Comparison of ENCODE assay signal across 9 mouse cellular contexts in genomic region chr4:147808483-147808882, GRCm38 (mm10). TPM values are rescaled to one million over a fixed set of nuclear protein-coding genes. Genes with fewer than 3 reads are reported as not detected.
DNase-seq lines count a peak whose midpoint lies in the region; ATAC-seq and TF ChIP-seq lines count a peak whose summit lies in the region.
"Not testable (repeated sequence)": the region's sequence is repeated elsewhere in the genome, so short reads cannot be mapped to it uniquely, and the experiment has no call there.
"Had no signal": no experiment of that assay in that cellular context is flagged by ENCODE, and none has a peak within 500 bp of the region (broad histone marks: within the 10 kb centered on the region; RNA-seq: fewer than 3 reads in every experiment).

No protein-coding gene starts in this region.

- TF ChIP-seq EP300 in liver, postnatal 0 days (IDR thresholded peaks at IDR 0.05; ENCODE audit: low read depth): not testable (repeated sequence)

- not testable (repeated sequence) for H3K27ac ChIP-seq in embryonic facial prominence, embryonic 12.5 days; heart, embryonic 10.5 days; hindbrain, embryonic 15.5 days (replicated peaks); limb, embryonic 10.5 days; midbrain, embryonic 13.5 days; stomach, embryonic 14.5 days (ENCODE audit: low read length)
- H3K27ac ChIP-seq in liver, postnatal 0 days (ENCODE audit: low read depth): 0 out of 2 replicates have a peak overlapping the region, but pooled peaks have one; percentile 89

- not testable (repeated sequence) for H3K36me3 ChIP-seq in E14TG2a.4 (ENCODE audit: insufficient read depth, low read length); embryonic facial prominence, embryonic 12.5 days; hindbrain, embryonic 15.5 days; limb, embryonic 10.5 days; liver, postnatal 0 days (replicated peaks; ENCODE audit: insufficient read depth, low read length); midbrain, embryonic 13.5 days; stomach, embryonic 14.5 days (ENCODE audit: control insufficient read depth, insufficient read depth, low read length)
- peaks cover 20% of the 10 kb centered on the region for H3K36me3 ChIP-seq in heart, embryonic 10.5 days

- WGBS in embryonic facial prominence, embryonic 12.5 days: 79% methylated on average over 4 of the region's 4 CpGs
- 70% methylated on average over 4 of the region's 4 CpGs for WGBS in heart, embryonic 10.5 days
- 83% methylated on average over 4 of the region's 4 CpGs for WGBS in hindbrain, embryonic 15.5 days
- WGBS in limb, embryonic 10.5 days: 67% methylated on average over 4 of the region's 4 CpGs
- 65% methylated on average over 4 of the region's 4 CpGs for WGBS in liver, postnatal 0 days (ENCODE audit: insufficient replicate concordance)
- 80% methylated on average over 4 of the region's 4 CpGs for WGBS in midbrain, embryonic 13.5 days
- WGBS in stomach, embryonic 14.5 days: 72% methylated on average over 4 of the region's 4 CpGs

- peak overlapping the region; percentile 74; the same call in 1 of the 2 replicates for H3K4me2 ChIP-seq in embryonic facial prominence, embryonic 12.5 days (replicated peaks)
- H3K4me2 ChIP-seq in hindbrain, embryonic 15.5 days: peak overlapping the region; percentile 69; the same call in 1 of the 2 replicates
- H3K4me2 ChIP-seq in liver, postnatal 0 days (ENCODE audit: low read depth, low read length): peak overlapping the region; percentile 59; the same call in 1 of the 2 replicates
- peak overlapping the region; percentile 64 for H3K4me2 ChIP-seq in midbrain, embryonic 13.5 days (replicated peaks)
- peak overlapping the region; percentile 47 for H3K4me2 ChIP-seq in stomach, embryonic 14.5 days (replicated peaks; ENCODE audit: low read depth, low read length)

- not testable (repeated sequence) for H3K4me1 ChIP-seq in E14TG2a.4 (replicated peaks; ENCODE audit: low read depth, low read length); embryonic facial prominence, embryonic 12.5 days; heart, embryonic 10.5 days; hindbrain, embryonic 15.5 days (replicated peaks); limb, embryonic 10.5 days; liver, postnatal 0 days (ENCODE audit: insufficient read depth); midbrain, embryonic 13.5 days (replicated peaks); stomach, embryonic 14.5 days (ENCODE audit: control insufficient read depth, insufficient read depth, low read length)

- not testable (repeated sequence) for TF ChIP-seq CTCF in E14TG2a.4 (conservative IDR thresholded peaks at IDR 0.05; ENCODE audit: low read length); liver, postnatal 0 days (IDR thresholded peaks at IDR 0.05; ENCODE audit: low read depth)

- H3K4me3 ChIP-seq in E14TG2a.4 (replicated peaks; ENCODE audit: low read length): peak overlapping the region; percentile 37; the same call in 1 of the 2 replicates
- H3K4me3 ChIP-seq in embryonic facial prominence, embryonic 12.5 days; hindbrain, embryonic 15.5 days: not testable (repeated sequence)
- peak overlapping the region; percentile 66 for H3K4me3 ChIP-seq in heart, embryonic 10.5 days
- peak overlapping the region; percentile 57; the same call in 1 of the 2 replicates for H3K4me3 ChIP-seq in limb, embryonic 10.5 days
- peak overlapping the region; percentile 46 for H3K4me3 ChIP-seq in liver, postnatal 0 days (ENCODE audit: low read depth, low read length)
- H3K4me3 ChIP-seq in midbrain, embryonic 13.5 days (replicated peaks): peak overlapping the region; percentile 42; the same call in 1 of the 2 replicates
- H3K4me3 ChIP-seq in stomach, embryonic 14.5 days (ENCODE audit: low read depth, low read length): 0 out of 2 replicates have a peak overlapping the region, but pooled peaks have one; percentile 31

- H3K9me3 ChIP-seq in E14TG2a.4 (ENCODE audit: low read length): peaks cover 42% of the 10 kb centered on the region
- not testable (repeated sequence) for H3K9me3 ChIP-seq in embryonic facial prominence, embryonic 12.5 days; heart, embryonic 10.5 days; hindbrain, embryonic 15.5 days; limb, embryonic 10.5 days (replicated peaks); liver, postnatal 0 days (ENCODE audit: low read length); midbrain, embryonic 13.5 days; stomach, embryonic 14.5 days (ENCODE audit: control insufficient read depth, low read depth, low read length)

- not testable (repeated sequence) for ATAC-seq in embryonic facial prominence, embryonic 12.5 days (ENCODE audit: insufficient number of reproducible peaks, insufficient read depth, low FRiP score, low TSS enrichment); hindbrain, embryonic 15.5 days (ENCODE audit: low FRiP score, low read depth); stomach, embryonic 14.5 days (ENCODE audit: insufficient number of reproducible peaks, insufficient read depth, low FRiP score, low read depth)
- peak; percentile 51 for ATAC-seq in liver, postnatal 0 days
- ATAC-seq in midbrain, embryonic 13.5 days: 0 out of 2 replicates have a peak, but pooled peaks have one; percentile 40

- DNase-seq in heart, embryonic 10.5 days (ENCODE audit: low spot score); limb, embryonic 10.5 days (ENCODE audit: low spot score); liver, postnatal 0 days: not testable (repeated sequence)

- not testable (repeated sequence) for H3K9ac ChIP-seq in embryonic facial prominence, embryonic 12.5 days; hindbrain, embryonic 15.5 days; liver, postnatal 0 days (replicated peaks); midbrain, embryonic 13.5 days (replicated peaks); stomach, embryonic 14.5 days (replicated peaks; ENCODE audit: low read depth, low read length)

- H3K27me3 ChIP-seq in E14TG2a.4 (ENCODE audit: insufficient read depth, low read length); embryonic facial prominence, embryonic 12.5 days; heart, embryonic 10.5 days (ENCODE audit: insufficient read depth, poor library complexity, severe bottlenecking); hindbrain, embryonic 15.5 days; limb, embryonic 10.5 days (ENCODE audit: low read depth, poor library complexity, severe bottlenecking); liver, postnatal 0 days (ENCODE audit: insufficient read depth, low read length); midbrain, embryonic 13.5 days; stomach, embryonic 14.5 days (ENCODE audit: control insufficient read depth, insufficient read depth, low read length): not testable (repeated sequence)

RNA-seq across cellular contexts. Expression of gene Zfp984, which starts 1.1 kb away (rescaled TPM):
- 5.9 and 8.4 TPM in 2 replicates for polyA plus RNA-seq in embryonic facial prominence, embryonic 12.5 days (2016; fragmentation: Nextera tagmentation; extraction: Ambion mirVana)
- polyA plus RNA-seq in heart, embryonic 10.5 days (2016; fragmentation: Nextera tagmentation; extraction: Ambion mirVana): 8.6 and 10.1 TPM in 2 replicates
- polyA plus RNA-seq in hindbrain, embryonic 15.5 days (2015; fragmentation: Nextera tagmentation; extraction: Ambion mirVana): 3.9 and 4.7 TPM in 2 replicates
- 9.0 and 9.3 TPM in 2 replicates for polyA plus RNA-seq in limb, embryonic 10.5 days (2016; fragmentation: Nextera tagmentation; extraction: Ambion mirVana)
- 2.5 and 2.8 TPM in 2 replicates for polyA plus RNA-seq in liver, postnatal 0 days (2015; fragmentation: Nextera tagmentation; extraction: Ambion mirVana)
- 3.9 and 4.6 TPM in 2 replicates for polyA plus RNA-seq in midbrain, embryonic 13.5 days (2015; fragmentation: Nextera tagmentation; extraction: Ambion mirVana)
- polyA plus RNA-seq in stomach, embryonic 14.5 days (2014; fragmentation: Nextera tagmentation; extraction: Ambion mirVana): 10.6 and 12.3 TPM in 2 replicates
- polyA plus RNA-seq: erythroblast, embryonic 14.5 days had no signal

RNA-seq across cellular contexts. Expression of gene Zfp933, which starts 39.7 kb away (rescaled TPM):
- 6.0 and 7.6 TPM in 2 replicates for polyA plus RNA-seq in embryonic facial prominence, embryonic 12.5 days (2016; fragmentation: Nextera tagmentation; extraction: Ambion mirVana)
- polyA plus RNA-seq in heart, embryonic 10.5 days (2016; fragmentation: Nextera tagmentation; extraction: Ambion mirVana): 4.7 and 5.4 TPM in 2 replicates
- polyA plus RNA-seq in hindbrain, embryonic 15.5 days (2015; fragmentation: Nextera tagmentation; extraction: Ambion mirVana): 7.0 and 7.8 TPM in 2 replicates
- 5.2 and 5.4 TPM in 2 replicates for polyA plus RNA-seq in limb, embryonic 10.5 days (2016; fragmentation: Nextera tagmentation; extraction: Ambion mirVana)
- 1.6 and 1.7 TPM in 2 replicates for polyA plus RNA-seq in liver, postnatal 0 days (2015; fragmentation: Nextera tagmentation; extraction: Ambion mirVana)
- polyA plus RNA-seq in midbrain, embryonic 13.5 days (2015; fragmentation: Nextera tagmentation; extraction: Ambion mirVana): 6.2 and 7.7 TPM in 2 replicates
- polyA plus RNA-seq in stomach, embryonic 14.5 days (2014; fragmentation: Nextera tagmentation; extraction: Ambion mirVana): 4.9 and 7.9 TPM in 2 replicates
- polyA plus RNA-seq: erythroblast, embryonic 14.5 days had no signal
